Mouse (Mus musculus) CD8-positive naive resting alpha-beta T cell, adult 2 months (primary cell): ENCODE results near the gene Bora.
A peak's percentile ranks its signal among the peaks of the same experiment; 100 is the strongest.

Experiments used
- DNase-seq, 2 experiments: peaks; one replicate each; pipeline ENCODE4 v3.0.0; 2022; ENCODE audit warnings: low read depth in 2 of 2, low spot score in 2 of 2

Gene Bora

DNA sequence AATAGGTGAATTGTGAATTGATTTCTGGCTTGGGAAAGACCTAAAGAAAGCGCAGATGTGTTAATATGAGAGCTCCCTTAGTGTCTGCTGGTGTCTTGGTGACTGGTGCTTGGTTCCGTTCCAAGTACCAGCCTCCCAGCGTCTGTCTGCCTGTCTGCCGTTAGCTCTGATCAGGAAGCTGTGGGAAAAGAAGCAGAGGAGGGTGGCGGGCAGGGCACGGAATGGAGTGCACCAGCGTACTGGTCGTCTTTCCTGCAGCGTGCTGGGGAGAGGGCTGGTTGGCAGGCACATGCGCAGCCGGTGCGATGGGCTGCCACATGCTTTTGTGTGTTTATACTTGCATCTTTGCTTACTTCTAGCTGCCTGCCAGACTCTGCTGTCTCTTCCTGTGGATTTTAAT is 14.6 kb downstream of the Bora start:
- DNase-seq, result no peak

DNA sequence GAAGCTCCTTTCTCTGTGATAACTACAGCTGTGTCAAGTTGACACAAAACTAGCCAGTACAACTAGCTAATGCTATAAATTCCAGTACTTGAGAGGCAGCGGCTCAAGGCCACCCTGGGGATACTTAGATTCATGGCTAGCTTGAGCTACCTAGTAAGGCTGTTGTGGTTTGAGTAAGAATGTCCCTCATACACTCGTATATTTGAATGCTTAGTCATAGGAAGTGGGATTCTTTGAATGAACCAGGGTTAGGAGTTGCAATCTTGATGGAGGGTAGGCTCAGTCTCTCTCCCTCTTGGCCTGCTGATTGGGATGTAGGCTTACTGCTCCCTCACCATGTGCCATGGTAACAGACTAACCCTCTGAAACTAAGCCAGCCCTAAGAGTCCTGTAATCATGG is 17.1 kb downstream of the Bora start:
- DNase-seq, result no peak

DNA sequence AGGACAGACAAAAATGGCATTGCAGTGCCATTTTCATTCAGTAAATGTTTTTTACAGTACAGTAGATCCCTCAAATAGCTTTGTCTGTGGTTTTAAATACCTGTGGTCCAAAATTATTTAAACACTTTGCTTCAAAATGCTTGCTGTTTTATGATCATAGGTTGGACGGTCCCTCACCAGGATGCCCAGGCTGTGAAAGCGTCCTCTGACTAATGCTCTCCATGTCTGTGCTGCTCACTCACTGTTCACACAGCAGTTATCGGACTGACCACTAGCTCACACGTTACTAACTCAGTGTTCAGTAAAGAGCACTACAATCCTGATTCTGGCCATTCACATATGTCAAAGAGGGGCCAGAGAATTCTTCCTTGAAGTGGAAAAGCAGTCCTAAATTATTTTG is 25.1 kb downstream of the Bora start:
- DNase-seq, result no peak

DNA sequence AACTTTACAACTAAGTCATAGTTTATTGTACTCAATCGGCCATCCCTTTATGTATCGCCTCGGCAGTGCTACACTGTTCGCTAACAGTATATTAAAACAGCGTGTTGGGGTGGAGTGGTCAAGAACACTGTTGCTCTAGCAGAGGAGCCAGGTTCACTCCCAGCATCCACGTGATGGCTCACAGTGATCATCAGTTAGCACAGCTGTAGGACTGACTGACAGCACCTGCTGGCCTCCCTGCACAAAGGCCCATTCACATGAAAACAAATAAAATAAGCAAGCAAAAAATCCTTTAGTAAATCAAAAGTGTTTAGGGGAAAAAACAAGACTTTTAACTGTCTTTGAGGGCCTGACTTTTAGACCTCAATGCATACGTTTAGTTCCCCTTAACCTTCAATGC is 42.9 kb downstream of the Bora start:
- no peak for DNase-seq

DNA sequence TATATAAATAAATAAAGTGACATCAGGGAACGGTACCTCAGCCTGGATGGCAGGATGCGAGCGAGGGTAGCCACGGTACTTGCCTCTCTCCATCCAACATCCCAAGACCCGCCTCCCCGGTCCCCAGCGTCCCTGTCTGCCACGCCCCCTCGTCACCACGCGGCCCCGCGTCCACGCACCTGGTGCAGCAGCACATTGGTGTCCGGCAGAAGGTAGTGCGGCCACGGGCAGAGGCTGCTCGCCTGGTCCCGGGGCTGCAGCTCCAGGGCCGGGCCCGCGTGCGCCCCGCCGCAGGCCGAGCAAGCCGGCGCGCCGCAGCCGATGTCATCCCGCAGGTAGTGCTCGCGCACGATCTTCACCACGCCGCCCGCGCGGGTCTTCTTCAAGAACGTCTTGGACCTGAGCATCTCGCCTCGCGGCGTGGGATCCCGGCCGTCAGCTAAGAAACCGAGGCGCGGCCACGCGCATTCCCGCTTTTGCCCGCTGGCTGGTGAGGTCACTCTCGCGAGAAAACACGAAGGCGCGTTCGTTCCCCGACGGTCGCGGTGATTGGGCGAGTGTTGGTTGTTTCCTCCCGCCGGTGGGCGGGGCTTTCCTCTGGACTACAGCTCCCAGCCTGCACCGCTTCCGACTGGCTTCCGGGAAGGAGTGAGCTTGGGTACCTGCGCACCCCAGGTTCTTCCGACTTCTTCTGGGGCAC is 53.4 kb downstream of the Bora start, which contains the start of the genes Pibf1 and Dis3:
Gene Pibf1 (plus strand): TSS at position 158 of the 700 bp plus-strand sequence.
Gene Dis3 (minus strand): TSS at position 504 of the 700 bp plus-strand sequence.
- peak; percentile 99 for DNase-seq

DNA sequence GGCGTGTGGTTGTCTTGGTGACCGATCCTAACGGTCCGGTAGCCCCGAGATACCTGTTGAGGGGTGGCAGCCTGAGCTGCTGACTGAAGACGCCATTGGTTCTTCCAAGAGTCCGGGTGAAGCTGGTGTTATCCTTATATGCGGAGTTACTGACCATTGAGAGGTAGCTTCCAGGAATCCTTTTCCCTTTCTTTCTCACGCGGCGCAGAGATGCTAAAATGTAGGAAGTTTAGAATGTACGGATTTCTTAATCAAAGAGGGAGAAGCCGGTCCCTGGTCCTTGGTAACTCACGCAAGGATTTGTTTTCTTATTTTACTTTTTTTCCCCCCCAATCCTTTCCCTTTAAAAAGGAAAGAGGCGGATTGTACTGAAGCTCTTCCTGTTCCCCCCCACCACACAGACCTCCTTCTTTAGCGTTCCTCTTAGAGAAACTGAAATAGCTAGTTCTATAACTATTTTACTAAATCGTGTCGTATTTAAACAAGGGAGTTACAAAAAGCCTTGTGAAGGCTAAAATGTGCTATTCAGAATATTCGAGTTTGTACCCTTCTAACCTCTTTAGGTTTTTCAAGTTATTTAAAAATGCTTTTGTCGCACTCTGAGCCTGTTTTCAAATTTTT is 54.1 kb downstream of the Bora start:
- no peak for DNase-seq

DNA sequence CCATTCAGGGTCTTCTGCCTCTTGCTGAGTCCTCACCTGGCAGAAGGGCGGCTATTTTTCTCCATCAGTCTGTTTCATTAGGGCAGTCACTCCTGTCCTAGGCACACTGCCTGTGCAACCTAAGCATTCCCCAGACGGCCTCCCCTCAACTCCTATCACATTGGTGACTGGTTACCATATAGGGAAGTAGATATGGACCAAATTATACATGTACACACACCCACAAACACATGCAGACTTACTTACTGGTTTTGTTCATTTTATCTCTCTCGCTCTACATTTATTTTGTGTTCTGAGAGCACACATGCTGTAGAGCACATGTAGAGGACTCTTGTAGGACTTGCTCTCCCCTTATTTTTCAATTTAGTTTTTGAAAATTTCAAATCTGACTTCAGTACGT is 57.0 kb downstream of the Bora start:
- DNase-seq, result no peak

DNA sequence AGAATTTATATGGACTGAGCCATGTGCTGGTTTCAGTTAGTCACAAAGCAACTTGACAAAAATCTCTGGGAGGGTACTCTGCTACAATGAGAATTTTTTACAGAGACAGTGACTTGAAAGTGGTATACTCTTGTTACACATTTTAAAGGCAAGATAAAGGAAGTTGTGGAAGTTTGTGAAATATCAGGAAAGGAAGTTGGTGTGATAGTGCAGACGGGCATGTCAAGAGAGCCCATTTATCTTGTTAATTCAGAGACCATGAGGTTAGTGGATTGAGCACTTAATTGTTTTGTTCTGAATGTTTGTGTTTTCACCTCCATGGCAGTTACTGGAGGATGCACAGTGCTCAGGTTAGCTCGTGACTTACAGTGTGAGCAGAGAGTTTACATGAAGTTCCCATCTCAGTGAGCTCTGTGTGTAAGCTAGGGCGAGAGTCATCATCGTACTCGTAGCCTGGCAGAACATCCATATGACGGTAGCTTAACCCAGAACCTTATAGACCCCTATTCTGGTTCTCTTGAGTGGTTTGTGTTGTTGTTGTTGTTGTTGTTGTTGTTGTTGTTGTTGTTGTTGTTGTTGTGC is 58.6 kb downstream of the Bora start:
- no peak for DNase-seq

DNA sequence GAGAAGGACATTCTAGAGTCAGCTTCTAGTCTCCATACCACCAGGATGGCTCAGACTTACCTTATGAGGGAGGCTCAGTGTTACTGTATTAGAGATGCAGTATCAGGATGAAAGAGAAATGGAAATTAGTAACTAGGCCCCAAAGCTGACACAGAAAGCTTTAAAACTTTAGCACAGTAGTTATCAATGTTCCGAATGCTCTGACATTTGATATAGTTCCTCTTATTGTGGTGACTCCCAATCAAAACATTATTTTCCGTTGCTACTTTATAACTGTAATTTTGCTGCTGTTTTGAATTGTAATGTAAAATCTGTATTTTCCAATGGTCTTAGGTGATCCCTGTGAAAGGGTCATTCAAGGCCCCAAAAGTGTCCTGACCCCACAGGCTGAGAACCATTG is 60.6 kb downstream of the Bora start:
- no peak for DNase-seq

DNA sequence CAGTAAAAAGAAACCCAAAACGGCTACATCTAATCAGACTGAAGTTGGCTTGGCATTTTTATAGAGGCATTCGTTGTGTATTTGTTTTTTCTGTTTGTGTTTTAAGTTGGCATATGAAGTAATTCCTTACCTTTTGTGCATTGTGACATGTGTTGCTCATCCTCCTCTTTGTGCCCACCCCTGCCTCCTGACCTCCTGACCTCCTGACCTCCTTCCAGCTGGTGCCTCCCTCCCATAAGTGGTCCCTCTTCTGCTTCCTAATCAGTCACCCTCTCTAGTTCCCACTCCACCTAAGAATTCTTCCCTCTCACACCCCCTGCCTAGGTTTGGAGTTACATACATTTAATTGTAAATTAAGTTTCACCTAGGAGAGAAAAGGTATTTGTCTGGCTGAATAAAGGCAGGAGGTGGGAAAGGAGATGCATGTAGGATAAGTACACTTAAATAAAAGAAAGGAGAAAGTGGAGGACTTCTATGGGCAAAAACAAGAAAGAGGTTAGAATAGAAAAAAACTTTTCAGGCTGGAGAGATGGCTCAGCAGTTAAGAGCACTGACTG is 61.7 kb downstream of the Bora start:
- no peak for DNase-seq

DNA sequence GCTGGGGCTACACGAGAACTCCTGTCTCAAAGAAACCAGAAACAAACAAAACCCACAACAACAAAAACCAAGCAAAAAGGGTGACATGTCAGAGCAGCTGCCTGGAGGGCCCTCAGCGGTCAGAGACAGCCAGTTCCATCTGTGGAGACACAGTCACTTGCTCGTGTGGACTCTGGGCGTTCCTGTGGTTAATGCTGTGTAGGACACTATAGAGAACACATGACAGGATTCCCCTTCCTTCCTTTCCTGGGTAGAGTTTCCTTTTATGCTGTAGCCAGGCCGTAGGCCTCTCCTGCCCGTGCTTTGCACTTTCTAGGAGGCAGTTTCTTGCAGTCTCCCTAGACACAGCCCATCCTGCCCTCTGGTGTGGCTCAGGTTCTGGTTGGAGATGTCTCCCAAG is 62.7 kb downstream of the Bora start:
- no peak for DNase-seq

DNA sequence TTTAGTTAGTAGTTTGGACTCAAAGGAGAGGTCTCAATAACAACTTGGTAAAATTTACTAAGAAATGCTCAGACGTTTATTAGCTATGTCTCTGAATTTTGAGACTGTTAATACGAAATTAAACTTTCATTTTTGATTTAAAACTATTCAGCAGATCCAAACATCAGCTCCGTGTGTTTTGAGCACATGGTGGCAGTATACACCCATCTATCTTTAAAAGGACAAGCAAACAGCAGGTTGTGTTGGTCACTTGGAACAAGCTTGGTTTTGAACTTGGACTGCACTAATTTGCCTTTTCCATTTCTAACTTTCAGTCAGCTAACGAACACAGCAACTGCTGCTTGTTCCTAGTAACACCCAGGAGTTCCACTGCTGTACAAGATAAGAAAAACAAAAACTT is 71.6 kb downstream of the Bora start:
- DNase-seq, result no peak

DNA sequence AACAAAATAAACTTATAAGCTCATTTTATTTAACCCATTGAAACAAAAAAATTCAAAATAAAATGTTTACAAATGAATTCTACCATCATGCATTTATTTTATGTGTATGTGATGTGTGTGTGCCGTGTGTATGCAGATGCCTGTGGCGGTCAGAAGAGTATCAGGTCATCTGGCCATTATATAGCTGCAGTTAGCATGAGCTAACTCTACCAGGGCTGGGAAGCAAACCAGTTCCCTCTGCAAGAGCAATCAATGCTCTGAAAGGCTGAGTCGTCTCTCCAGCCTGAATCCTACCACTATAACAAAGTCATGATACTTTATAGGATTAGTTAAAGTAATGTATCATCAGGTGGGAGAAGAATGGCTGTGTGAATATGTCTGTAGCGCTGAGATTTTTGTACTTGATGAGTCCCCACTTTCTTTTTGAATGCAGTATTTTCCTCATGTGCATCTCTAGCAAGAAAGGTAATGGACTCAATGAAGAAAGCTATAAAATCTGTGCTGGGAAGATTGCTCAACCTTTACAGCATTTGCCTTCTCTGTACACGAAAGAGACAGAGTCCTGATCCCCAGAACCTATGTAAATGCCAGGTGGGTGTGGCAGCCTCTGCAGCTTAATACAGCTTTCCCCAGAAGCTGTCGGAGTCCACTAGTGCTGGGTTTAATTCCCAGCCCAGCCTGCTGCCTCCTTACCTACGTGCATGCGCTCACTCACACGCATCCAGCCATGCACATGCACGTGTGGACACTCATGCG is 75.7 kb downstream of the Bora start:
- no peak for DNase-seq

DNA sequence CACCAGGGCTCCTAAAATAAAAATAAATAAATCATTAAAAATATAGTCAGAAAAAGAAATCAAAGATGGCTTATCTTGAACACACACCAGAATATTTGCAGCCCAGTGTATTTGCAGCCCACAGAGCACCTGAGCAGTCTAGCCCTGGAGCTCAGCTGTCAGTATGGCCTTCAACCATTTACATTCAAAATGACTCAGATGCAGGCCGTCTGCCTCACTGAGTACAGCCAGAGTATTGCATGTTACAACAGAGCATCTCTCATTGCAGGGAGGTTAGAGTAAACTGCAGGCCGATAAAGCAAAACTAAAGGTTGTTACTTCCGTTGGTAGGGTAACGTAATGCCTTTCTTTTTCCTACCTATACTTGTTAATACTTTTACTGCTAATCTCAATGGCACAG is 78.1 kb downstream of the Bora start:
- DNase-seq, result no peak
